Mouse (Mus musculus) left cerebral cortex, adult 2 months (tissue): ENCODE measurements around the gene Kalrn. TPM values are rescaled to one million over a fixed set of nuclear protein-coding genes. Genes with fewer than 3 reads are reported as not detected.
A peak's percentile ranks its signal among the peaks of the same experiment; 100 is the strongest.

ENCODE experiments used
- DNase-seq, 2 experiments: peaks; one replicate each; pipeline ENCODE4 v3.0.0; 2021 to 2022; ENCODE audit warnings: low spot score in 2 of 2, mixed read lengths in 1 of 2; ENCODE audit errors: extremely low spot score in 1 of 2
- H3K27ac ChIP-seq: fragments of 200-600 bp; 2 replicates; pipeline ENCODE4 v1.8.1; 2022
- H3K4me3 ChIP-seq: fragments of 200-600 bp; 2 replicates; pipeline ENCODE4 v1.8.1; 2022
- CTCF ChIP-seq: fragments of 200-600 bp; IDR thresholded peaks from 2 replicates; pipeline ENCODE4 v1.8.1; 2022; ENCODE audit warnings: antibody characterized with exemption, mild to moderate bottlenecking, moderate library complexity
- intact Hi-C: fragments of 180-260 bp; cut with DNase I; formaldehyde crosslinking; loops from one replicate; pipeline ENCODE4 v1.15.1; 2025
- total RNA-seq, 2 experiments: library from RNA; stranded (reverse); gene quantifications; 2 replicates each; pipeline ENCODE4 v1.2.3; 2021

The Kalrn gene
- total RNA-seq, 2 experiments from 2014 or later: 539 to 570 TPM

GRCm38 (mm10) chr16:33938311-33939132 lies 634.8 kb downstream of the Kalrn start:
- intact Hi-C loops: no loop called here
- no peak for DNase-seq
- no peak overlapping the region for H3K27ac ChIP-seq
- H3K4me3 ChIP-seq: no peak overlapping the region
- no peak for TF ChIP-seq CTCF

- Histone ChIP-seq H3K27ac (no peak overlapping the region), H3K4me3 (no peak overlapping the region)
- no peak for TF ChIP-seq CTCF
- peak; percentile 28 to 36 for DNase-seq
- intact Hi-C loops: no loop called here
Measured at GRCm38 (mm10) chr16:33937567-33937966, 635.8 kb downstream of the Kalrn start.

GRCm38 (mm10) chr16:33936885-33937284 lies 636.4 kb downstream of the Kalrn start:
- intact Hi-C loops: no loop called here
- DNase-seq: no peak
- H3K27ac ChIP-seq: no peak overlapping the region
- TF ChIP-seq CTCF: no peak
- no peak overlapping the region for H3K4me3 ChIP-seq

GRCm38 (mm10) chr16:33935407-33935785 lies 637.9 kb downstream of the Kalrn start:
- intact Hi-C loops: no loop called here
- no peak for DNase-seq

GRCm38 (mm10) chr16:33934701-33935406 lies 638.5 kb downstream of the Kalrn start:
- H3K27ac ChIP-seq: no peak overlapping the region; the same call in 1 of the 2 replicates
- intact Hi-C loops: no loop called here
- TF ChIP-seq CTCF: no peak
- peak in 1 of 2 experiments; percentile 25 for DNase-seq
- no peak overlapping the region for H3K4me3 ChIP-seq

More at GRCm38 (mm10) chr16:33935407-33935785, 637.9 kb downstream of the Kalrn start:
- Histone ChIP-seq H3K4me3 (no peak overlapping the region), H3K27ac (no peak overlapping the region)
- no peak for TF ChIP-seq CTCF

- no peak for DNase-seq
Measured at GRCm38 (mm10) chr16:33933411-33933810, 639.9 kb downstream of the Kalrn start.

GRCm38 (mm10) chr16:33932126-33932525 lies 641.2 kb downstream of the Kalrn start:
- no peak for TF ChIP-seq CTCF
- Histone ChIP-seq H3K4me3 (no peak overlapping the region), H3K27ac (no peak overlapping the region)
- intact Hi-C loops: no loop called here
- DNase-seq: no peak

More at GRCm38 (mm10) chr16:33933411-33933810, 639.9 kb downstream of the Kalrn start:
- no peak overlapping the region for H3K27ac ChIP-seq
- intact Hi-C loops: no loop called here
- no peak overlapping the region for H3K4me3 ChIP-seq
- TF ChIP-seq CTCF: no peak

GRCm38 (mm10) chr16:33931682-33932081 lies 641.6 kb downstream of the Kalrn start:
- H3K27ac ChIP-seq: no peak overlapping the region
- no peak for DNase-seq
- H3K4me3 ChIP-seq: no peak overlapping the region
- no peak for TF ChIP-seq CTCF
- intact Hi-C loops: no loop called here

GRCm38 (mm10) chr16:33930785-33931184 lies 642.5 kb downstream of the Kalrn start:
- H3K27ac ChIP-seq: no peak overlapping the region
- intact Hi-C loops: no loop called here
- no peak for DNase-seq
- no peak overlapping the region for H3K4me3 ChIP-seq
- no peak for TF ChIP-seq CTCF

- no peak for TF ChIP-seq CTCF
- DNase-seq: no peak
- Histone ChIP-seq H3K4me3 (no peak overlapping the region), H3K27ac (no peak overlapping the region)
- intact Hi-C loops: no loop called here
Measured at GRCm38 (mm10) chr16:33928788-33929462, 644.4 kb downstream of the Kalrn start.

- Histone ChIP-seq H3K4me3 (no peak overlapping the region), H3K27ac (no peak overlapping the region)
- TF ChIP-seq CTCF: peak; percentile 14
- DNase-seq: no peak
- intact Hi-C loops: no loop called here
Measured at GRCm38 (mm10) chr16:33927263-33927824, 646.0 kb downstream of the Kalrn start.

GRCm38 (mm10) chr16:33923758-33924157 lies 649.6 kb downstream of the Kalrn start:
- H3K4me3 ChIP-seq: no peak overlapping the region
- intact Hi-C loops: no loop called here
- no peak overlapping the region for H3K27ac ChIP-seq
- no peak for DNase-seq
- TF ChIP-seq CTCF: no peak
